Mouse (Mus musculus) hindbrain, postnatal 0 days (tissue): ENCODE results near the gene Gtf3c5. TPM values are rescaled to one million over a fixed set of nuclear protein-coding genes. Genes with fewer than 3 reads are reported as not detected.
A peak's percentile ranks its signal among the peaks of the same experiment; 100 is the strongest.

Experiments
- ATAC-seq: fragments of 200-750 bp; cut with Nextera tagmentation; 2 replicates; pipeline ENCODE4 v1.8.0; 2017; ENCODE audit warnings: mild to moderate bottlenecking, moderate TSS enrichment, moderate library complexity
- DNase-seq: peaks from one replicate; pipeline ENCODE4 v3.0.0-alpha.2; 2015; ENCODE audit warnings: low spot score
- H3K27ac ChIP-seq: fragments of 300-500 bp; sonication (generic); 2 replicates; pipeline ENCODE4 v1.5.1; 2014; ENCODE audit warnings: mild to moderate bottlenecking
- H3K27me3 ChIP-seq: fragments of 300-500 bp; sonication (generic); 2 replicates; pipeline ENCODE4 v1.6.1; 2014; ENCODE audit warnings: low read length, mixed read lengths; ENCODE audit not compliant: insufficient read depth
- H3K36me3 ChIP-seq: fragments of 300-500 bp; sonication (generic); 2 replicates; pipeline ENCODE4 v1.6.1; 2014; ENCODE audit warnings: low read length, mixed read lengths; ENCODE audit not compliant: insufficient read depth
- H3K4me1 ChIP-seq: fragments of 300-500 bp; sonication (generic); 2 replicates; pipeline ENCODE4 v1.6.1; 2014; ENCODE audit warnings: antibody characterized with exemption, low read length, mixed read lengths; ENCODE audit not compliant: insufficient read depth
- H3K4me2 ChIP-seq: fragments of 300-500 bp; sonication (generic); 2 replicates; pipeline ENCODE4 v1.6.1; 2014; ENCODE audit warnings: low read depth, mild to moderate bottlenecking, low read length, moderate library complexity, mixed read lengths
- H3K4me3 ChIP-seq: fragments of 300-500 bp; sonication (generic); 2 replicates; pipeline ENCODE4 v1.5.1; 2014; ENCODE audit warnings: low read length
- H3K9ac ChIP-seq: fragments of 300-500 bp; sonication (generic); replicated peaks from 2 replicates; pipeline ENCODE4 v1.6.1; 2014; ENCODE audit warnings: mild to moderate bottlenecking, low read length, moderate library complexity, mixed read lengths
- H3K9me3 ChIP-seq: fragments of 300-500 bp; sonication (generic); 2 replicates; pipeline ENCODE4 v1.6.1; 2016; ENCODE audit warnings: low read length, mixed read lengths
- CTCF ChIP-seq: IDR thresholded peaks from 2 replicates; pipeline ENCODE4 v1.5.1; 2016; ENCODE audit warnings: antibody characterized with exemption, control low read depth, low read depth
- WGBS: fragments of 180-500 bp; shearing (Covaris S2); extraction: QIAGEN DNeasy Blood & Tissue Kit; methylation state at CpG from one replicate; pipeline ENCODE4 v1.1.7; 2014; 5-methylcytosine and 5-hydroxymethylcytosine counted together
- polyA plus RNA-seq: library from polyadenylated mRNA; unstranded; fragments of >200 nt; fragmentation: Nextera tagmentation; extraction: Ambion mirVana; gene quantifications from 2 replicates; pipeline ENCODE4 v1.2.1, GENCODE M21; 2015
- total RNA-seq: library from RNA; depleted of rRNA; stranded (reverse); fragments of >200 nt; gene quantifications from 2 replicates; pipeline ENCODE4 v1.2.3, GENCODE M21; 2014

Gene Gtf3c5
- total and polyA plus RNA-seq, 2 experiments from 2014 or later = 23.1 to 29.5 TPM

GRCm38 (mm10) chr2:28536766-28537633 lies 46.6 kb downstream of the Gtf3c5 start:
- no peak for DNase-seq
- H3K9me3 ChIP-seq = no peaks in the 10 kb centered on the region
- H3K4me1 ChIP-seq = peaks cover 70% of the 10 kb centered on the region
- no peak for TF ChIP-seq CTCF
- H3K27me3 ChIP-seq = no peaks in the 10 kb centered on the region
- WGBS = 52% methylated on average over 11 of the region's 11 CpGs
- peak overlapping the region; percentile 86 for H3K27ac ChIP-seq
- H3K36me3 ChIP-seq = peaks cover under 1% of the 10 kb centered on the region
- H3K4me3 ChIP-seq = no peak overlapping the region
- 0 out of 2 replicates have a peak overlapping the region, but pooled peaks have one; percentile 13 for H3K4me2 ChIP-seq
- ATAC-seq = no peak
- H3K9ac ChIP-seq = no peak overlapping the region

GRCm38 (mm10) chr2:28536166-28536565 lies 47.4 kb downstream of the Gtf3c5 start:
- Histone ChIP-seq H3K9me3 (no peaks in the 10 kb centered on the region), H3K27ac (peak overlapping the region; percentile 91), H3K4me2 (peak overlapping the region; percentile 72; the same call in 1 of the 2 replicates), H3K4me3 (no peak overlapping the region), H3K4me1 (peaks cover 70% of the 10 kb centered on the region), H3K9ac (no peak overlapping the region; the same call in 1 of the 2 replicates), H3K27me3 (no peaks in the 10 kb centered on the region), H3K36me3 (no peaks in the 10 kb centered on the region)
- TF ChIP-seq CTCF = no peak
- 72% methylated on average over 4 of the region's 4 CpGs for WGBS
- no peak for DNase-seq
- ATAC-seq = no peak

GRCm38 (mm10) chr2:28535650-28536049 lies 47.9 kb downstream of the Gtf3c5 start:
- 13% methylated on average over 7 of the region's 7 CpGs for WGBS

DNA sequence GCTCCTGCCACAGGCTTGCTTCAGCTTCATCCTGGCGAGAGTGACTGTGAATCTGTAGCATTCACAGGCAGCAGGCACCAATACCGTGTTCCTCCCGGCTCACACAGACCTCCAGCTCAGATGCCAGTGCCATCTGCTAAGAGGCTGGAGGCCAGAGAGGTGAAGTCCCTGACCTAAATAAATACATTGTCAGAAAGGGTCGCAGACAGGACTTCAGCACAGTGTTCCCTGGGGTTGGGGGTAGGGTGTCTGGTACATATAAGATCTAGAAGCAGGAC lies 48.3 kb downstream of the Gtf3c5 start:
- Histone ChIP-seq H3K36me3 (no peaks in the 10 kb centered on the region), H3K27ac (peak overlapping the region; percentile 91), H3K27me3 (no peaks in the 10 kb centered on the region), H3K4me3 (peak overlapping the region; percentile 61; the same call in 1 of the 2 replicates), H3K4me2 (peak overlapping the region; percentile 72), H3K9ac (peak overlapping the region; percentile 77), H3K4me1 (peaks cover 66% of the 10 kb centered on the region), H3K9me3 (no peaks in the 10 kb centered on the region)
- ATAC-seq (no peak), DNase-seq (no peak)
- no peak for TF ChIP-seq CTCF
- WGBS = 15% methylated on average over 4 of the region's 4 CpGs

More at GRCm38 (mm10) chr2:28535650-28536049, 47.9 kb downstream of the Gtf3c5 start:
- Histone ChIP-seq H3K4me1 (peaks cover 67% of the 10 kb centered on the region), H3K27me3 (no peaks in the 10 kb centered on the region), H3K9ac (peak overlapping the region; percentile 21; the same call in 1 of the 2 replicates), H3K27ac (peak overlapping the region; percentile 91), H3K4me2 (peak overlapping the region; percentile 72), H3K36me3 (no peaks in the 10 kb centered on the region), H3K4me3 (no peak overlapping the region), H3K9me3 (no peaks in the 10 kb centered on the region)
- DNase-seq (peak; percentile 65), ATAC-seq (no peak)
- TF ChIP-seq CTCF = no peak

GRCm38 (mm10) chr2:28534436-28535262 lies 48.9 kb downstream of the Gtf3c5 start:
- ATAC-seq = peak; percentile 21; the same call in 1 of the 2 replicates
- 15% methylated on average over 11 of the region's 11 CpGs for WGBS
- peak overlapping the region; percentile 77 for H3K9ac ChIP-seq
- H3K9me3 ChIP-seq = no peaks in the 10 kb centered on the region
- no peak for TF ChIP-seq CTCF
- H3K27me3 ChIP-seq = no peaks in the 10 kb centered on the region
- peak; percentile 61 for DNase-seq
- peaks cover 66% of the 10 kb centered on the region for H3K4me1 ChIP-seq
- H3K36me3 ChIP-seq = no peaks in the 10 kb centered on the region
- peak overlapping the region; percentile 72 for H3K4me2 ChIP-seq
- H3K27ac ChIP-seq = peak overlapping the region; percentile 91
- peak overlapping the region; percentile 61 for H3K4me3 ChIP-seq

- no peaks in the 10 kb centered on the region for H3K36me3 ChIP-seq
- DNase-seq (no peak), ATAC-seq (0 out of 2 replicates have a peak, but pooled peaks have one; percentile 1)
- H3K9me3 ChIP-seq = no peaks in the 10 kb centered on the region
- 33% methylated on average over 7 of the region's 7 CpGs for WGBS
- H3K4me3 ChIP-seq = peak overlapping the region; percentile 61
- H3K4me1 ChIP-seq = peaks cover 62% of the 10 kb centered on the region
- H3K27ac ChIP-seq = peak overlapping the region; percentile 91
- peak overlapping the region; percentile 72 for H3K4me2 ChIP-seq
- no peaks in the 10 kb centered on the region for H3K27me3 ChIP-seq
- TF ChIP-seq CTCF = no peak
- H3K9ac ChIP-seq = peak overlapping the region; percentile 77
These were observed 49.6 kb downstream of the Gtf3c5 start for GRCm38 (mm10) chr2:28533901-28534435.
